Mouse (Mus musculus) ES-Bruce4 (cell line): ENCODE results near the gene Pmvk.

Source experiments
- CTCF ChIP-seq: IDR thresholded peaks from one replicate; pipeline ENCODE4 v1.8.1; 2011; ENCODE audit warnings: low read depth, low read length
- POLR2A ChIP-seq: IDR thresholded peaks from one replicate; pipeline ENCODE4 v1.8.1; 2011; ENCODE audit warnings: low read length; ENCODE audit not compliant: insufficient read depth

DNA sequence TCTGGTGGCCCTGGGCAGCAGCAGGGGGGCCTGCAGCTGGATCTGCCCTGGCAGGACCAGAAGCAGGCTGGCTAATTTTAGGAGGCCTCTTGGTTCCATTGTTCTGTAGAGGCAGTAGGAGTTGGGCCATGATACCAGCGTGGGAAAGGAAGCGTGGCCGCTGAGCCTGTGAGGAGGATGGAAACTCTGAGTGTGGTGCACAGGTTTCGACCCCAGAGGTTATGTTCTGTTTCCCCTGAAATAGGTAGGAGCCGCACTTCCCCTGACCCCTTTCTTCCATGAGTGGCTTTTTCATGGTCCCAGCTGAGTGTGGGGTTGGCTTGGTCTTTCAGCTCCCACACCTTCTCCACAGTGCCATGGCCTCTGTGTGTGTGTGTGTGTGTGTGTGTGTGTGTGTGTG, 37.2 kb downstream of the Pmvk start:
- TF ChIP-seq CTCF (no peak), POLR2A (no peak)
